Mouse (Mus musculus): ENCODE measurements around the gene Rhox7b. TPM values are rescaled to one million over a fixed set of nuclear protein-coding genes. Genes with fewer than 3 reads are reported as not detected.
"Not testable (repeated sequence)": the region's sequence is repeated elsewhere in the genome, so short reads cannot be mapped to it uniquely, and the experiment has no call there.

Gene Rhox7b
- polyA plus RNA-seq (2015; fragmentation: Nextera tagmentation; extraction: Ambion mirVana): not detected in 2 replicates

DNA sequence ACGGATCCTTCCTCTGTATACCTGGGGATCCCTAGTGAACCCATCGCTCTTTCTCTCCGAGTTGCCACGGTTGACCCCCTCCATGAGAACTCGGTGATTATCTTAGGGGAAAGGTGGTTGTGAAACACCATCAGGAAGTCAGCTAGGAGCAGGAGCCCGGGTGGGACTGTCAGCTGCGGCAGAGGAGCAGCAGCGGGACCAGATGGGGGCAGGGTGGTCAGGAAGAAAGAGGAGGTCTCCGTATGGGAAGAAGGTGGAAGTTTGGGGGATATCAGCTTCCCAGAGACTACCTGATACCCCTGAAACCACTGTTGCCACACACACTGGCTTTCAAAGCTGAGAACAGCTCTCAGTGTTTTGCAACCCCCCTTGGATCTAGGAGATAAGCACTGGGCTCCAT is at the start of gene Rhox7b:
Gene Rhox7b (minus strand): TSS at position 101 of the 400 bp plus-strand sequence.
- not testable (repeated sequence) for ATAC-seq (replicated peaks; ENCODE audit: extremely low read depth, insufficient read depth, low FRiP score); H3K4me1 ChIP-seq (ENCODE audit: control insufficient read depth, insufficient read depth, low read length); H3K9me3 ChIP-seq (replicated peaks; ENCODE audit: control insufficient read depth, low read length); H3K4me3 ChIP-seq (ENCODE audit: low read length); H3K27ac ChIP-seq (ENCODE audit: low read length); H3K9ac ChIP-seq (ENCODE audit: low read length); H3K27me3 ChIP-seq (ENCODE audit: control insufficient read depth, insufficient read depth, low read length); H3K36me3 ChIP-seq (ENCODE audit: control insufficient read depth, insufficient read depth); H3K4me2 ChIP-seq (ENCODE audit: low read depth, low read length)
- WGBS: 51% methylated on average over 9 of the region's 9 CpGs

DNA sequence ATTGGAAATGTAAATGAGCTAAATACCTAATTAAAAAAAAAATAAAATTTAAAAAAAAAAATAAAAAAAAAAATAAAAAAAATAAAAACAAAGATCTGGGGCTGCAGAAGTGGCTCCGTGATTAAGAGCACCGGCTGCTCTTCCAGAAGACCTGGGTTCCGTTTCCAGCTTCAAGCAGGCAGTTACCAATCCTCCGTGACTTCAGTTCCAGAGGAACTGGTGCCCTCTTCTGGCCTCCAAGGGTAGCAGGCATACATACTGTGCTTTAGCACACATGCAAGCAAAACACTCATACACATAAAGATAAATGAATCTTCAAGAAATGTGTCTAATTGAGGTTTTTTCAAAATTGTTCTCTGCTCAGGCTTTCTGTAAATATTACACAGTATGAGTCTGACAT is 19.3 kb upstream of the Rhox7b start:
- 57% methylated on average over 4 of the region's 4 CpGs for WGBS
- no peak for ATAC-seq (replicated peaks; ENCODE audit: extremely low read depth, insufficient read depth, low FRiP score)
- Histone ChIP-seq H3K36me3 (ENCODE audit: control insufficient read depth, insufficient read depth) (no peaks in the 10 kb centered on the region), H3K9me3 (replicated peaks; ENCODE audit: control insufficient read depth, low read length) (no peaks in the 10 kb centered on the region), H3K4me2 (ENCODE audit: low read depth, low read length) (no peak overlapping the region), H3K27me3 (ENCODE audit: control insufficient read depth, insufficient read depth, low read length) (no peaks in the 10 kb centered on the region), H3K9ac (ENCODE audit: low read length) (no peak overlapping the region), H3K4me3 (ENCODE audit: low read length) (no peak overlapping the region), H3K4me1 (ENCODE audit: control insufficient read depth, insufficient read depth, low read length) (no peaks in the 10 kb centered on the region), H3K27ac (ENCODE audit: low read length) (no peak overlapping the region)

DNA sequence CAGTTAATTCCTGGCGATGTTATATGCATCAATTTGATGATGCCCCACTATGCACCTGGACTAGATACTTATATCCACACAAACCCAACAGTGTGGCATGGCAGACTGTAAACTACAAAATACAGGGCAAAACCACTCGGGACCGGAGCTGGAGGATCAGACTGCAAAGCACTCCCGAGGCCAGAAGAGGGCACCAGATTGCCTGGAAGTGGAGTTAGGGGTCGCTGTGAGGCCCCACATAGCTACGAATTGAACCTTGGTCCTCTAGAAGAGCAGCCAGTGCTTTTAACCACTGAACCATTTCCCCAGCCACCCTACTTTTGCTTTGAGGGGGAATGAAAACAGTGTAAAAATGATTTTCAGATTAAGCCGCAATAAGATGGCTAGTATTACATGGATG is 11.5 kb upstream of the Rhox7b start:
- ATAC-seq (replicated peaks; ENCODE audit: extremely low read depth, insufficient read depth, low FRiP score): no peak
- Histone ChIP-seq H3K9ac (ENCODE audit: low read length) (no peak overlapping the region), H3K27me3 (ENCODE audit: control insufficient read depth, insufficient read depth, low read length) (no peaks in the 10 kb centered on the region), H3K4me2 (ENCODE audit: low read depth, low read length) (no peak overlapping the region), H3K36me3 (ENCODE audit: control insufficient read depth, insufficient read depth) (no peaks in the 10 kb centered on the region), H3K27ac (ENCODE audit: low read length) (no peak overlapping the region), H3K4me3 (ENCODE audit: low read length) (no peak overlapping the region), H3K9me3 (replicated peaks; ENCODE audit: control insufficient read depth, low read length) (no peaks in the 10 kb centered on the region), H3K4me1 (ENCODE audit: control insufficient read depth, insufficient read depth, low read length) (no peaks in the 10 kb centered on the region)
- 47% methylated on average over 7 of the region's 7 CpGs for WGBS

DNA sequence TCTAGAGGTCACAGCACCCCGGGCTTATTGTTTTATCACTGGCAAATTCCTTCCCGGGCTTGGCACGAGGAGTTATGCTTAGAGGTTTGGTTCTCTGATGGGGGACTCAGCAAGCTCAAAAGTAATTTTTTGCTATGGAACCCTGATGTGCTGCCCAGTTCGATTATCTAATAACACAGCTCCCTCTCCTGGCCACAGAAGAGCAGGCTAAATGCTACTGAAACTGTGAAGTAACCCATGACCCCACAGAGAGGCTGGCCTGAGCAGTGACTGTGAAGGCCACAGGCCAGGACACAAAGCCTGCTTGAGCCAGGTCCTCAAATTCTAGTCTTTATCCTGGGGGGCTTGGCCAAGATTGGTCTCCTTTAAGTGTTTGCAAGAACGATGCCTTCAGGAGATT is 6.7 kb upstream of the Rhox7b start:
- 53% methylated on average over 5 of the region's 5 CpGs for WGBS
- no peaks in the 10 kb centered on the region for H3K36me3 ChIP-seq (ENCODE audit: control insufficient read depth, insufficient read depth)
- no peaks in the 10 kb centered on the region for H3K27me3 ChIP-seq (ENCODE audit: control insufficient read depth, insufficient read depth, low read length)

DNA sequence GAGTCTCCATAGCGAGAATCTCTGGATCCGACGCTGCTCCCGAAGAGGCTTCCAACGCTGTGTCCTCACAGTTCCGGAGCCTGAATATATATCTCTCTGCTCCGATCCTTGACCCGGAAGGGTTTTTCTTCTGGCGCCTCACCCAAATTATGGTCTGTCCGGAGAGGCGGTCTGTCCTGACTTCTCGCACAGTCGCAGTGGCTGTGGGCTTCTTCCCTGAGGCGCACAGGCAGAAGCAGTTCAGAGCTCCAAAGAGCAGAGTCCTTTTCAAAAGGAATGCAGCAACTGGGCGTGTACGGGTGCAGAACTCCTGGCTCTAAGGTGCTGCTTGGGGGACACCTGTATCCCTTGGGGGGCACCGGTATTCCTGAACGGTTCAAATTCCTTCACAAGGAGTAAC is 4.6 kb upstream of the Rhox7b start, which contains the start of gene Rhox9:
Gene Rhox9 (minus strand): TSS at position 101 of the 400 bp plus-strand sequence.
- not testable (repeated sequence) for H3K27ac ChIP-seq (ENCODE audit: low read length); H3K27me3 ChIP-seq (ENCODE audit: control insufficient read depth, insufficient read depth, low read length); ATAC-seq (replicated peaks; ENCODE audit: extremely low read depth, insufficient read depth, low FRiP score); H3K9ac ChIP-seq (ENCODE audit: low read length); H3K4me3 ChIP-seq (ENCODE audit: low read length); H3K4me1 ChIP-seq (ENCODE audit: control insufficient read depth, insufficient read depth, low read length); H3K9me3 ChIP-seq (replicated peaks; ENCODE audit: control insufficient read depth, low read length); H3K36me3 ChIP-seq (ENCODE audit: control insufficient read depth, insufficient read depth); H3K4me2 ChIP-seq (ENCODE audit: low read depth, low read length)
- WGBS: 93% methylated on average over 5 of the region's 18 CpGs

More for the DNA sequence above, 6.7 kb upstream of the Rhox7b start:
- ATAC-seq (replicated peaks; ENCODE audit: extremely low read depth, insufficient read depth, low FRiP score): no peak
- Histone ChIP-seq H3K9me3 (replicated peaks; ENCODE audit: control insufficient read depth, low read length) (no peaks in the 10 kb centered on the region), H3K4me2 (ENCODE audit: low read depth, low read length) (no peak overlapping the region), H3K9ac (ENCODE audit: low read length) (no peak overlapping the region), H3K4me1 (ENCODE audit: control insufficient read depth, insufficient read depth, low read length) (no peaks in the 10 kb centered on the region), H3K4me3 (ENCODE audit: low read length) (no peak overlapping the region), H3K27ac (ENCODE audit: low read length) (no peak overlapping the region)

DNA sequence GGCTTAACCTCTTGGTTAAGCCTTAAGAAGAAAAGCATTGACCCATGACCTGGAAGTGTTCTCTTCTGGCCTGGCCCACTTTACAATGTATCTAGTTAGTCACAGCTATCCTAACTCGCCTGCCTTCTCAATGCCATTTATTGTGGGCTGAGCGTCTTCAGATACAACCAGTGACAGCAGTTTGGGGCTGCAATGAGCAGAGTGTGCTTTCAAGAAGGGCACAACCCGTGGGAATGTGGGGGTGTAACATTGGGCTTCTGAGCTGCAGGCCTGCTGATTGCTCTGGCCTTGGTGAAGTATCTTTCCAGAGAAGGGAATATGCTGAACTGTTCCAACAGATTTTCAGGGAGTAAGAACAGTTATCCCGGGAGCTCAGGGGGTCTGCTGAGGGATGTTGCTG is 18.2 kb downstream of the Rhox7b start, which contains the start of gene Rhox8:
Gene Rhox8 (minus strand): TSS at position 101 of the 400 bp plus-strand sequence.
- Histone ChIP-seq H3K36me3 (ENCODE audit: control insufficient read depth, insufficient read depth) (no peaks in the 10 kb centered on the region), H3K4me1 (ENCODE audit: control insufficient read depth, insufficient read depth, low read length) (no peaks in the 10 kb centered on the region), H3K4me2 (ENCODE audit: low read depth, low read length) (no peak within 1 kb of the TSS), H3K9ac (ENCODE audit: low read length) (no peak within 1 kb of the TSS), H3K27me3 (ENCODE audit: control insufficient read depth, insufficient read depth, low read length) (no peaks in the 10 kb centered on the region), H3K4me3 (ENCODE audit: low read length) (no peak within 1 kb of the TSS), H3K9me3 (replicated peaks; ENCODE audit: control insufficient read depth, low read length) (no peaks in the 10 kb centered on the region), H3K27ac (ENCODE audit: low read length) (no peak within 1 kb of the TSS)
- 64% methylated on average over 4 of the region's 4 CpGs for WGBS
- no peak for ATAC-seq (replicated peaks; ENCODE audit: extremely low read depth, insufficient read depth, low FRiP score)

DNA sequence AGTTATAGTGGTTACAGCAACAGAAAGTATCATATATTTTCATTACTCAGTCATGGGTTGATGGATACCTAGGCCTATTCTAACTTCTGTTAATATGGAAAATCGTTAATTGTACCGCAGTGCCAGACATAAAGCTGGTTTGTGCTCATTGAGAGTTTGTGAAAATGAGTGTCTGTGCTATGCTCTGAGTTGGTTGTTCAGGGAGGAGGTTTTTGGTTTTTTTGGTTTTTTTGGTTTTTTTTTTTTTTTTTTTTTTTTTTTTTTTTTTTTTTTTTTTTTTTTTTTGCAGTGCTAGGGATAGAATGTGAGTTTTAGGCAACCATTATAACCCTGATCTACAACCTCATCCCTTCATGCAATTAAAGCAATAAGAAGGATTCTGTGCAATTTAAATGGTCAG is 25.4 kb downstream of the Rhox7b start:
- Histone ChIP-seq H3K36me3 (ENCODE audit: control insufficient read depth, insufficient read depth) (no peaks in the 10 kb centered on the region), H3K4me2 (ENCODE audit: low read depth, low read length) (no peak overlapping the region), H3K9ac (ENCODE audit: low read length) (no peak overlapping the region), H3K27me3 (ENCODE audit: control insufficient read depth, insufficient read depth, low read length) (no peaks in the 10 kb centered on the region), H3K4me3 (ENCODE audit: low read length) (no peak overlapping the region), H3K4me1 (ENCODE audit: control insufficient read depth, insufficient read depth, low read length) (no peaks in the 10 kb centered on the region), H3K27ac (ENCODE audit: low read length) (no peak overlapping the region), H3K9me3 (replicated peaks; ENCODE audit: control insufficient read depth, low read length) (no peaks in the 10 kb centered on the region)
- 100% methylated on average over 2 of the region's 2 CpGs for WGBS
- ATAC-seq (replicated peaks; ENCODE audit: extremely low read depth, insufficient read depth, low FRiP score): no peak

Other genes starting within 250 kb of the Rhox7b start
- not detected in 2 replicates for gene Rhox4g, start 245.9 kb downstream of the Rhox7b start, polyA plus RNA-seq (2015; fragmentation: Nextera tagmentation; extraction: Ambion mirVana)
- gene Rhox3h, start 228.5 kb downstream of the Rhox7b start, polyA plus RNA-seq (2015; fragmentation: Nextera tagmentation; extraction: Ambion mirVana): not detected in 2 replicates
- not detected in 2 replicates for gene Rhox2h, start 224.0 kb downstream of the Rhox7b start, polyA plus RNA-seq (2015; fragmentation: Nextera tagmentation; extraction: Ambion mirVana)
- gene Rhox5, start 92.4 kb downstream of the Rhox7b start, polyA plus RNA-seq (2015; fragmentation: Nextera tagmentation; extraction: Ambion mirVana): 9.7 and 10.0 TPM in 2 replicates
- not detected in 2 replicates for gene Rhox6, start 70.3 kb downstream of the Rhox7b start, polyA plus RNA-seq (2015; fragmentation: Nextera tagmentation; extraction: Ambion mirVana)
- not detected in 2 replicates for gene Rhox7a, start 65.5 kb downstream of the Rhox7b start, polyA plus RNA-seq (2015; fragmentation: Nextera tagmentation; extraction: Ambion mirVana)
- gene Rhox8, start 18.3 kb downstream of the Rhox7b start, polyA plus RNA-seq (2015; fragmentation: Nextera tagmentation; extraction: Ambion mirVana): not detected in 2 replicates
- not detected in 2 replicates for gene Rhox9, start 4.5 kb upstream of the Rhox7b start, polyA plus RNA-seq (2015; fragmentation: Nextera tagmentation; extraction: Ambion mirVana)
- not detected in 2 replicates for gene Btg1-ps1, start 121.6 kb upstream of the Rhox7b start, polyA plus RNA-seq (2015; fragmentation: Nextera tagmentation; extraction: Ambion mirVana)
- gene Btg1-ps2, start 145.9 kb upstream of the Rhox7b start, polyA plus RNA-seq (2015; fragmentation: Nextera tagmentation; extraction: Ambion mirVana): not detected in 2 replicates
- gene Rhox10, start 169.2 kb upstream of the Rhox7b start, polyA plus RNA-seq (2015; fragmentation: Nextera tagmentation; extraction: Ambion mirVana): not detected in 2 replicates
- gene Rhox11, start 187.9 kb upstream of the Rhox7b start, polyA plus RNA-seq (2015; fragmentation: Nextera tagmentation; extraction: Ambion mirVana): not detected in 2 replicates
- not detected in 2 replicates for gene Rhox12, start 213.7 kb upstream of the Rhox7b start, polyA plus RNA-seq (2015; fragmentation: Nextera tagmentation; extraction: Ambion mirVana)
- gene Rhox13, start 224.0 kb upstream of the Rhox7b start, polyA plus RNA-seq (2015; fragmentation: Nextera tagmentation; extraction: Ambion mirVana): not detected in 2 replicates